ENCODE assay signal across 8 mouse cellular contexts in genomic region chr11:17051545-17052475, GRCm38 (mm10). TPM values are rescaled to one million over a fixed set of nuclear protein-coding genes. Genes with fewer than 3 reads are reported as not detected.
DNase-seq lines count a peak whose midpoint lies in the region; ATAC-seq and TF ChIP-seq lines count a peak whose summit lies in the region.

Gene Cnrip1 (plus strand): TSS chr11:17051586.
Gene Plek (minus strand): TSS chr11:17052381.

- peak within 1 kb of the TSS; percentile 86 for H3K4me2 ChIP-seq in embryonic facial prominence, embryonic 12.5 days (replicated peaks)

- peak within 1 kb of the TSS; percentile 54 for H3K9ac ChIP-seq in embryonic facial prominence, embryonic 12.5 days

- DNase-seq in adrenal gland, postnatal 36 days, result peak; percentile 68 to 79
- DNase-seq in heart, adult 8-10 months (ENCODE audit: low spot score), result peak; percentile 68
- DNase-seq in kidney, adult 2 months, result peak; percentile 55
- DNase-seq in limb, embryonic 10.5 days (ENCODE audit: low spot score), result peak; percentile 59
- DNase-seq in midbrain, embryonic 10.5 days (ENCODE audit: low spot score), result peak; percentile 67
- DNase-seq in right cerebral cortex, postnatal 25 days, result peak; percentile 89
- peak; percentile 66 to 75 for DNase-seq in urinary bladder, postnatal 4 days (ENCODE audit: low spot score in 2 of 2)

- peak; percentile 84 for ATAC-seq in embryonic facial prominence, embryonic 12.5 days (ENCODE audit: insufficient number of reproducible peaks, insufficient read depth, low FRiP score, low TSS enrichment)

- TF ChIP-seq CTCF in kidney, adult 2 months (conservative IDR thresholded peaks at IDR 0.05; ENCODE audit: insufficient read depth, insufficient read length, low read depth, low read length), result no peak

- under 1% methylated on average over 38 of the region's 38 CpGs for WGBS in embryonic facial prominence, embryonic 12.5 days
- WGBS in kidney, adult 2 months, result 2% methylated on average over 38 of the region's 38 CpGs
- under 1% methylated on average over 38 of the region's 38 CpGs for WGBS in limb, embryonic 10.5 days
- under 1% methylated on average over 38 of the region's 38 CpGs for WGBS in midbrain, embryonic 10.5 days

- peaks cover 11% of the 10 kb centered on the region; the same call in 1 of the 2 replicates for H3K4me1 ChIP-seq in embryonic facial prominence, embryonic 12.5 days
- H3K4me1 ChIP-seq in kidney, adult 2 months (ENCODE audit: control insufficient read depth, insufficient read depth, low read length), result no peaks in the 10 kb centered on the region
- peaks cover 16% of the 10 kb centered on the region for H3K4me1 ChIP-seq in limb, embryonic 10.5 days
- H3K4me1 ChIP-seq in midbrain, embryonic 10.5 days, result peaks cover 24% of the 10 kb centered on the region

- no peak for TF ChIP-seq POLR2A in kidney, adult 2 months (IDR thresholded peaks at IDR 0.05; ENCODE audit: low read depth, low read length)

- peak within 1 kb of the TSS; percentile 58 for H3K4me3 ChIP-seq in embryonic facial prominence, embryonic 12.5 days
- peak within 1 kb of the TSS; percentile 49 for H3K4me3 ChIP-seq in kidney, adult 2 months (ENCODE audit: insufficient read depth, low read depth, low read length)
- H3K4me3 ChIP-seq in limb, embryonic 10.5 days, result peak within 1 kb of the TSS; percentile 61
- H3K4me3 ChIP-seq in midbrain, embryonic 10.5 days, result peak within 1 kb of the TSS; percentile 62

- H3K36me3 ChIP-seq in embryonic facial prominence, embryonic 12.5 days, result no peaks in the 10 kb centered on the region
- H3K36me3 ChIP-seq in kidney, adult 2 months (ENCODE audit: control insufficient read depth, insufficient read depth, low read length), result no peaks in the 10 kb centered on the region
- no peaks in the 10 kb centered on the region for H3K36me3 ChIP-seq in limb, embryonic 10.5 days
- H3K36me3 ChIP-seq in midbrain, embryonic 10.5 days, result no peaks in the 10 kb centered on the region

- no peaks in the 10 kb centered on the region for H3K9me3 ChIP-seq in embryonic facial prominence, embryonic 12.5 days
- H3K9me3 ChIP-seq in limb, embryonic 10.5 days (replicated peaks), result no peaks in the 10 kb centered on the region
- H3K9me3 ChIP-seq in midbrain, embryonic 10.5 days (replicated peaks), result no peaks in the 10 kb centered on the region

- H3K27ac ChIP-seq in embryonic facial prominence, embryonic 12.5 days, result peak within 1 kb of the TSS; percentile 58
- H3K27ac ChIP-seq in kidney, adult 2 months (ENCODE audit: insufficient read depth, low read depth, low read length), result peak within 1 kb of the TSS; percentile 37
- peak within 1 kb of the TSS; percentile 78 for H3K27ac ChIP-seq in limb, embryonic 10.5 days
- peak within 1 kb of the TSS; percentile 88 for H3K27ac ChIP-seq in midbrain, embryonic 10.5 days (replicated peaks)

- H3K27me3 ChIP-seq in embryonic facial prominence, embryonic 12.5 days, result no peaks in the 10 kb centered on the region
- no peaks in the 10 kb centered on the region; the same call in 1 of the 2 replicates for H3K27me3 ChIP-seq in kidney, adult 2 months (replicated peaks; ENCODE audit: control insufficient read depth, insufficient read depth, low read length)
- no peaks in the 10 kb centered on the region for H3K27me3 ChIP-seq in limb, embryonic 10.5 days (ENCODE audit: low read depth, poor library complexity, severe bottlenecking)
- no peaks in the 10 kb centered on the region for H3K27me3 ChIP-seq in midbrain, embryonic 10.5 days (ENCODE audit: low read depth, poor library complexity, severe bottlenecking)

RNA-seq across cellular contexts. Expression of gene Cnrip1, which starts in this region (rescaled TPM):
- total RNA-seq in adrenal gland, postnatal 36 days (2021), result 10 to 100 TPM; 12.1 to 14.9 TPM
- polyA plus RNA-seq in embryonic facial prominence, embryonic 12.5 days (2016; fragmentation: Nextera tagmentation; extraction: Ambion mirVana), result 23.1 and 23.7 TPM in 2 replicates
- 1 to 10 TPM; 3.0 to 3.4 (median 3.2) TPM for total RNA-seq in heart, adult 8-10 months (2022)
- polyA plus RNA-seq in kidney, adult 2 months (2012; rRNA removed), result 6.5 and 7.3 TPM in 2 replicates
- 7.9 and 9.7 TPM in 2 replicates for polyA plus RNA-seq in limb, embryonic 10.5 days (2016; fragmentation: Nextera tagmentation; extraction: Ambion mirVana)
- 16.4 and 21.0 TPM in 2 replicates for polyA plus RNA-seq in midbrain, embryonic 10.5 days (2016; fragmentation: Nextera tagmentation; extraction: Ambion mirVana)

RNA-seq across cellular contexts. Expression of gene Plek, which starts in this region (rescaled TPM):
- total RNA-seq in adrenal gland, postnatal 36 days (2021), result 1 to 10 TPM; 4.0 to 4.8 TPM
- 4.2 and 4.4 TPM in 2 replicates for polyA plus RNA-seq in embryonic facial prominence, embryonic 12.5 days (2016; fragmentation: Nextera tagmentation; extraction: Ambion mirVana)
- 1 to 10 TPM; 3.6 to 7.9 (median 4.4) TPM for total RNA-seq in heart, adult 8-10 months (2022)
- polyA plus RNA-seq in kidney, adult 2 months (2012; rRNA removed), result 0.43 and 1.4 TPM in 2 replicates
- 3.4 TPM in 2 replicates for polyA plus RNA-seq in limb, embryonic 10.5 days (2016; fragmentation: Nextera tagmentation; extraction: Ambion mirVana)
- polyA plus RNA-seq in midbrain, embryonic 10.5 days (2016; fragmentation: Nextera tagmentation; extraction: Ambion mirVana), result 5.4 and 5.5 TPM in 2 replicates

Comparison
In these comparisons a context has a peak if more than half of its experiments do, and no peak if none do; other contexts are left out.
1. Peak in every context shown above with its lines: DNase-seq, ATAC-seq, H3K4me3 ChIP-seq and H3K27ac ChIP-seq.
2. H3K27ac ChIP-seq: peak in every context shown above with its lines; median percentile 88 in midbrain, embryonic 10.5 days; 78 in limb, embryonic 10.5 days; 58 in embryonic facial prominence, embryonic 12.5 days; 37 in kidney, adult 2 months.